Mouse (Mus musculus): ENCODE results near the gene Zfp493.

The Zfp493 gene

GRCm38 (mm10) chr13:67818636-67819035, 39.1 kb downstream of the Zfp493 start:
- no peak for TF ChIP-seq GATA4 (IDR thresholded peaks at IDR 0.05; ENCODE audit: insufficient replicate concordance, low read length)

DNA sequence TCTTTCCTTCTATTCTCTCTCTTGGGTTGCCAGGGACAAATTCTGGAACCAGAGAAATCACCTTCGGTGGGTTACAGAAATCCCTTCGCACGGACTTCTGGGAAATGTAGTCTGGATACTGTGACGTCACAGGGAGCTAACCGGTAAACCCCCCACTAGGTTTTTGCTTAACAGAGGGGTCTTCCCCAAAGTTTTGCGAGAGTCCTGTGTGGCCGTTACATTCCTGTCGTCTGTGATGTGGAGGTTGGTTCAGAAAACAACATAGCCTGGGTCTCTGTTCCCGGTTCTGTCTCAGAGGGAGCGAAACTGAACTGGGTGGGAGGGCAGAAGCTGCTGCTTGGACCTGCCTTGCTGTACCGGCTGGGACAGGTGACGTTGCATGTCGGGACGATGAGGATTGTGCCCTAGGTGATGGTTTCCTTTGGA, 51.4 kb downstream of the Zfp493 start, which contains the start of gene Gm10037:
Gene Gm10037, plus strand, starts transcription at position 196 of the 426 bp plus-strand sequence.
- no peak for TF ChIP-seq GATA4 (IDR thresholded peaks at IDR 0.05; ENCODE audit: insufficient replicate concordance, low read length)
